Mouse (Mus musculus): ENCODE measurements around the gene Cux1. TPM values are rescaled to one million over a fixed set of nuclear protein-coding genes. Genes with fewer than 3 reads are reported as not detected.

The Cux1 gene
- 73.7 TPM for polyA plus RNA-seq (2017; shearing (Covaris generic))

DNA sequence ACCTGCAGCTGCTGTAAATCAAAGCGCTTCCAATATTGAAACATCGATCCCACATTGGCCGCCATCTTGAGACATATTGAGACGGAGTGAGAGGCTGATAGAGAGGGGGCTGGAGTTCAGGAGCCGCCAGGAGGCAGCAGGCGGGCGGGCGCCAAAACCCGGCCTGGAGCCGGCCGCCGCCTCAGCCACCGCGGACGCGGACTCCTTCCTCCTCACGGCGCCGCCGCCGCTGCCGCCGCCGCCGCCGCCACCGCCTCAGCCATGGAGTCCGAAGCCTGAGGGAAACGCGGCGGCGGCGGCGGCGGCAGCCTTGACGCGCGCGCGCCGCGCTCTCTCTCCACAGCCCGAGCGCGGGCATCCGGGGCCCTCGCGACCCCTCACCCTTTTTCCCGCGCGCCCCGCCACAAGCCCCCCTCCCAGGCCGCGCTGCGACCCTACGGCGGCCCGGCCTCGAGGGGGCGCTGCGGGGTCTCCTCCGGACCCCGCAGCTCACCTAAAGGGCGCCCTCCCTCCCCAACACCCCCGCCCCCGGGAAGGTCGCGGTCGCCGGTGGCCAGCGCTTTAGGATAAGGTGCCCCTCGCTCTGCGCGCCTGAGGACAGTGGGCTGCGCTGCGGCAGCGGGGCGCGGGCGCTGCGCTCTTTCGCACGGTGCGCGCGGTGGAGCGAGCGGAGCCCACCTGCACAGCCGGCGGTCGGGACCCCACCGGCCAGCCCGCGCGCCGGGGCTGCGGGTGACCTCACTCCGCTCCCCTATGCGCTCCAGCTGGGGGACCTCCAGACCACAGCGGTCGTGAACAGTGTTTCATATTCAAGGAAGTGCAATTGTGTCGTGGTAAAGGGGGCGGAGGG, at the start of gene Cux1:
Gene Cux1, minus strand, starts transcription at position 315 of the 850 bp plus-strand sequence.

DNA sequence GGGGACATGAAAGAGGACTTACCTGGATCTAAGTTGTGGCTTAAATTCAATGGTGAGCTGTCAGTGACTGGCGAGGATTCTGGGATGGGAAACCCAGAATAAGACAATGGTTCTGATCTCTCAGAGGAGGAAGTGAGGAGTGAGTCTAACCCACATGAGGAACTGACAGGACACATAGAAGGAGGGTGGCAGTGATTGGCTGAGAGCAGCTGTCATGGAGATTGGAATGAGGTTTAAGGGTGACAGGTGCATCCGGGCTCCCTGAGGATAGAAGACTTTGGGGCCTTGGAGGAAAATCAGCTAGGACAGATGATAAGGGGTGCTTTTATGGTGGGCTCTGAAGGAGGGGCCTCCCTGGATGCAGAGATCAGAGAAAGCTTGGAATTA, 320.8 kb downstream of the Cux1 start, which contains the start of gene Sh2b2:
Gene Sh2b2, minus strand, starts transcription at position 105 of the 387 bp plus-strand sequence.

DNA sequence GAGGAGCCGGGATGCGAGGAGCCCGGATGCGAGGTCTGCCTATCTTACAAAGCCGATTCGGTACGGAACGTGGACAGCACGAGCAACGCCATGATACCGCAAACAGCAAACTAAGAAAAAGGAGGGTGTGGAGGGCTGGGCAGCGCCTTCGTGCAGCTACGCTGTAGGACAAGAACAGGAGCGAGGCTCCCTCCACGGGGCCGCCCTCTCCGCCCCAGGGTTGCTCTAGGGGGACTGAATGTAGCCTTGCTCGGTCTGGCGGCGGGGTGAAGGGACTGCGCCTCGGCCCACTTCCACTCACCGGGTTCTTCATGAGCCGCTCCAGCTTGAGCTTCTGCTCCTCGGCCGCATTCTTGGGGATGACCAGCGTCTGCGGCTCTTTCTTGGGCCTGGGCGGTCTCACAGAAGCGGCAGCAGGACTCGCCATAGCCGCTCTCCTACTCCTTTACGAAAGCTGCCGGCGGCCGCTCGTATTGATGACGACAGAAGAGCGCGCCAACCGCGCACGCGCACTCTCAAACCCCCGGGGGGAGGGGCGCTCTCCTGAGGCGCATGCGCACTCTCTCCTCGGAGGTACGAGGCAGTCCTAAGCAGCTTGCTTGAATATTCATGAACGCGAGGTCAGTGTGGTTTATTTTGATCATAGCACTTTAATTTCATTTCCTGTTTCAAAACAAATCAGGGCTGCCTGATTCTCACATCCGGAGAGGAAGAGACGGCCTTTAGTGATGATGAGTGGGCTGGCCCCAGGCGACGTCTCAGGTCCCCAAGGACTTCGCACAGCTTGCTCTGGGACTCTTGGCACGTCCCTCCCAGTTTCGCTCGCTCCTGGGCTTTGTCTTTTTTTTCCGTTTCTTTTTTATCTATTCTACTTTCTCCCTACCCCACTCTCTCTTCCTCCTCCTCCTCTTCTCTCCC, 368.6 kb downstream of the Cux1 start, which contains the start of gene Prkrip1:
Gene Prkrip1, minus strand, starts transcription at position 490 of the 918 bp plus-strand sequence.

Other genes with a start within 250 kb of the Cux1 start
- gene Myl10, start 125.7 kb upstream of the Cux1 start, polyA plus RNA-seq (2017; shearing (Covaris generic)): 0.81 TPM